Mouse (Mus musculus) ES-Bruce4 (cell line): ENCODE data around the gene Polg. TPM values are rescaled to one million over a fixed set of nuclear protein-coding genes. Genes with fewer than 3 reads are reported as not detected.

Experiments
- H3K27ac ChIP-seq: 2 replicates; pipeline ENCODE4 v1.5.1; 2012; ENCODE audit warnings: low read length, inconsistent platforms; ENCODE audit not compliant: insufficient read depth
- H3K27me3 ChIP-seq: 2 replicates; pipeline ENCODE4 v1.6.1; 2012; ENCODE audit warnings: mild to moderate bottlenecking, low read length, inconsistent platforms; ENCODE audit not compliant: control insufficient read depth, poor library complexity, insufficient read depth, severe bottlenecking
- H3K36me3 ChIP-seq: 2 replicates; pipeline ENCODE4 v1.6.1; 2012; ENCODE audit warnings: inconsistent platforms, mild to moderate bottlenecking, low read length, moderate library complexity; ENCODE audit not compliant: control insufficient read depth, poor library complexity, insufficient read depth, severe bottlenecking
- H3K4me1 ChIP-seq: one replicate; pipeline ENCODE4 v1.8.1; 2011; ENCODE audit warnings: low read length; ENCODE audit not compliant: control insufficient read depth, insufficient read depth
- H3K4me3 ChIP-seq: 2 replicates; pipeline ENCODE4 v1.5.1; 2011; ENCODE audit warnings: low read depth, mild to moderate bottlenecking, low read length
- H3K9ac ChIP-seq: 2 replicates; pipeline ENCODE4 v1.6.1; 2012; ENCODE audit warnings: low read depth, mild to moderate bottlenecking, inconsistent platforms; ENCODE audit not compliant: poor library complexity, severe bottlenecking
- H3K9me3 ChIP-seq: replicated peaks from 2 replicates; pipeline ENCODE4 v1.6.1; 2012; ENCODE audit warnings: mild to moderate bottlenecking, low read length, inconsistent platforms; ENCODE audit not compliant: control insufficient read depth, poor library complexity, insufficient read depth, severe bottlenecking
- CTCF ChIP-seq: IDR thresholded peaks from one replicate; pipeline ENCODE4 v1.8.1; 2011; ENCODE audit warnings: low read depth, low read length
- EP300 ChIP-seq: IDR thresholded peaks from 2 replicates; pipeline ENCODE4 v1.6.1; 2011; ENCODE audit warnings: low read depth, low read length; ENCODE audit not compliant: insufficient read depth
- POLR2A ChIP-seq: IDR thresholded peaks from one replicate; pipeline ENCODE4 v1.8.1; 2011; ENCODE audit warnings: low read length; ENCODE audit not compliant: insufficient read depth
- polyA plus RNA-seq: library from polyadenylated mRNA; stranded (reverse); fragments of >200 nt; gene quantifications from 2 replicates; pipeline ENCODE4 v1.2.4, GENCODE M21; 2011; ENCODE audit warnings: low read depth; ENCODE audit not compliant: missing spikeins, insufficient read depth, insufficient read length

Polg gene
- polyA plus RNA-seq, 1 experiment: 78.3 TPM

- TF ChIP-seq EP300 (no peak), POLR2A (no peak), CTCF (no peak)
- H3K27me3 ChIP-seq: peaks cover 17% of the 10 kb centered on the region
- H3K27ac ChIP-seq: no peak overlapping the region
- H3K36me3 ChIP-seq: no peaks in the 10 kb centered on the region
- no peak overlapping the region for H3K9ac ChIP-seq
- no peaks in the 10 kb centered on the region for H3K9me3 ChIP-seq
- H3K4me3 ChIP-seq: no peak overlapping the region
- no peaks in the 10 kb centered on the region for H3K4me1 ChIP-seq
These were observed 30.7 kb upstream of the Polg start for GRCm38 (mm10) chr7:79496816-79497328.

GRCm38 (mm10) chr7:79495988-79496815 lies 30.0 kb upstream of the Polg start:
- Histone ChIP-seq H3K4me3 (peak overlapping the region; percentile 37), H3K9me3 (no peaks in the 10 kb centered on the region), H3K4me1 (no peaks in the 10 kb centered on the region), H3K9ac (no peak overlapping the region), H3K27ac (no peak overlapping the region), H3K27me3 (peaks cover 16% of the 10 kb centered on the region), H3K36me3 (no peaks in the 10 kb centered on the region)
- no peak for TF ChIP-seq POLR2A
- TF ChIP-seq CTCF: peak; percentile 98
- TF ChIP-seq EP300: no peak

- Histone ChIP-seq H3K4me3 (no peak overlapping the region), H3K4me1 (no peaks in the 10 kb centered on the region), H3K9me3 (no peaks in the 10 kb centered on the region), H3K9ac (no peak overlapping the region), H3K27me3 (peaks cover 5% of the 10 kb centered on the region), H3K27ac (no peak overlapping the region), H3K36me3 (no peaks in the 10 kb centered on the region)
- TF ChIP-seq EP300 (no peak), CTCF (peak; percentile 96)
These were observed 27.8 kb upstream of the Polg start for GRCm38 (mm10) chr7:79493915-79494314.

GRCm38 (mm10) chr7:79486528-79486927 lies 20.4 kb upstream of the Polg start:
- no peak overlapping the region for H3K4me3 ChIP-seq
- no peaks in the 10 kb centered on the region for H3K4me1 ChIP-seq
- H3K9me3 ChIP-seq: no peaks in the 10 kb centered on the region
- H3K27ac ChIP-seq: no peak overlapping the region
- TF ChIP-seq CTCF (no peak), POLR2A (no peak), EP300 (no peak)
- no peaks in the 10 kb centered on the region for H3K36me3 ChIP-seq
- H3K9ac ChIP-seq: no peak overlapping the region
- H3K27me3 ChIP-seq: no peaks in the 10 kb centered on the region

- TF ChIP-seq EP300: no peak
- no peak for TF ChIP-seq POLR2A
- no peak for TF ChIP-seq CTCF
- no peaks in the 10 kb centered on the region for H3K4me1 ChIP-seq
- no peak overlapping the region for H3K4me3 ChIP-seq
- H3K9ac ChIP-seq: no peak overlapping the region
- no peaks in the 10 kb centered on the region for H3K27me3 ChIP-seq
- no peak overlapping the region for H3K27ac ChIP-seq
- H3K36me3 ChIP-seq: no peaks in the 10 kb centered on the region
- H3K9me3 ChIP-seq: no peaks in the 10 kb centered on the region
These were observed 8.8 kb upstream of the Polg start for GRCm38 (mm10) chr7:79474831-79475399.

- Histone ChIP-seq H3K27me3 (no peaks in the 10 kb centered on the region), H3K4me3 (no peak overlapping the region), H3K4me1 (no peaks in the 10 kb centered on the region), H3K9ac (no peak overlapping the region), H3K36me3 (no peaks in the 10 kb centered on the region), H3K27ac (no peak overlapping the region), H3K9me3 (no peaks in the 10 kb centered on the region)
- TF ChIP-seq CTCF (no peak), POLR2A (no peak), EP300 (no peak)
These were observed 7.5 kb upstream of the Polg start for GRCm38 (mm10) chr7:79473496-79474194.
